In the genomic region with DNA sequence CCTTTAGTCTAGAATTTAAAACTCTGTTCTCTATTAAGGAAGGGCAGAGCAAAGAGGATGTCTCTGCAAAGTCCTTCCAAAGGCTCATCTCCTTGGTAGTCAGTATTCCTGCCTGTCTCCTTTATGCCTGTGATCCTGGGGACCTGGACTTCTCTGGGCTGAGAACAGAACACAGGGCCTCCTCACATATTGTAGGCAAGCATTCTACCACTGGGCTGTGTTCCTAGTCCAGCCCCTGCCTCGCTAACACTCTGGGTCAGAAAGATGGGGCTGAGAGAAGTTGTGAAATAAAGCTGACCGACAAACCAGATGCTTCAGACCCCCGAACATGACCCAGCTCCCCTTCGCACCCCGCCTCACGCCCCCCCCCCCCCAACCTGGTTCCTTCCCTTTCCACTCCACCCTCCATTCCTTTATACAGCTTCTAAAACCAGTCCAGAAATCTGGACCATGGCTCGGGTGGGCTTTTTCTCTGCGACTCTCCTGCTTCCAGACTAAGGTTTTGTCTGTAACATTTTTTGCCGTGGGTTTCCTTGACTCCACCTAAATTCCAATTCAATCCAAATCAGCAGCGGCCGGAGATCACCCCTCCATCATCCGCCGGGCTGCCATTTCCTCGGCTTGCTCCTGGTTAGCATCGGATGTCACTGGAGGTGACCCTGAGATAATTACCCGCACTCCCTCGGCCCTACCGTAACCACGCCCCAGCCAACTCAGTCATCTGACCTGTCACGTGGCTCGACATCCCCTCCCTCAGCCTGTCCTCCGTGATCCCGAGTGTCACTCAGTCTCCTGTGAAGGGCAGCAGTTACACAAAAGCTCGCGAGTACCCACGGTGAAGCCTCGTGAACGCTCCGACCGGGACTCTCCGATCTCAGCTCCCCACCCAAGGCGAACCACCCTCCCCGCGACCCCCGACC, we compare ENCODE assay signal across 8 mouse cellular contexts.
DNase-seq lines count a peak whose midpoint lies in the region; ATAC-seq and TF ChIP-seq lines count a peak whose summit lies in the region.

No protein-coding gene starts in this region.

- TF ChIP-seq CTCF in kidney, adult 2 months (conservative IDR thresholded peaks at IDR 0.05; ENCODE audit: insufficient read depth, insufficient read length, low read depth, low read length): no peak

- intact Hi-C loops in left cerebral cortex, postnatal 36 days (cut with DNase I): no loop called here

- WGBS in embryonic facial prominence, embryonic 13.5 days: 4% methylated on average over 35 of the region's 35 CpGs
- WGBS in kidney, adult 2 months: 8% methylated on average over 35 of the region's 35 CpGs
- 2% methylated on average over 35 of the region's 35 CpGs for WGBS in midbrain, embryonic 10.5 days

- H3K9me3 ChIP-seq in embryonic facial prominence, embryonic 13.5 days: no peaks in the 10 kb centered on the region
- H3K9me3 ChIP-seq in midbrain, embryonic 10.5 days (replicated peaks): no peaks in the 10 kb centered on the region

- H3K4me1 ChIP-seq in embryonic facial prominence, embryonic 13.5 days: peaks cover 9% of the 10 kb centered on the region; the same call in 1 of the 2 replicates
- no peaks in the 10 kb centered on the region for H3K4me1 ChIP-seq in kidney, adult 2 months (ENCODE audit: control insufficient read depth, insufficient read depth, low read length)
- peaks cover 35% of the 10 kb centered on the region for H3K4me1 ChIP-seq in midbrain, embryonic 10.5 days

- TF ChIP-seq POLR2A in kidney, adult 2 months (IDR thresholded peaks at IDR 0.05; ENCODE audit: low read depth, low read length): no peak

- no peaks in the 10 kb centered on the region for H3K36me3 ChIP-seq in embryonic facial prominence, embryonic 13.5 days
- no peaks in the 10 kb centered on the region for H3K36me3 ChIP-seq in kidney, adult 2 months (ENCODE audit: control insufficient read depth, insufficient read depth, low read length)
- H3K36me3 ChIP-seq in midbrain, embryonic 10.5 days: no peaks in the 10 kb centered on the region

- peak overlapping the region; percentile 70 for H3K9ac ChIP-seq in embryonic facial prominence, embryonic 13.5 days

- H3K4me3 ChIP-seq in embryonic facial prominence, embryonic 13.5 days: peak overlapping the region; percentile 44
- H3K4me3 ChIP-seq in kidney, adult 2 months (ENCODE audit: insufficient read depth, low read depth, low read length): peak overlapping the region; percentile 28; the same call in 1 of the 2 replicates
- peak overlapping the region; percentile 66 for H3K4me3 ChIP-seq in midbrain, embryonic 10.5 days

- peak; percentile 75 for ATAC-seq in embryonic facial prominence, embryonic 13.5 days (ENCODE audit: insufficient number of reproducible peaks, insufficient read depth, low FRiP score, low TSS enrichment, low read depth)

- H3K4me2 ChIP-seq in embryonic facial prominence, embryonic 13.5 days: peak overlapping the region; percentile 62

- peak overlapping the region; percentile 14; the same call in 1 of the 2 replicates for H3K27ac ChIP-seq in embryonic facial prominence, embryonic 13.5 days
- H3K27ac ChIP-seq in kidney, adult 2 months (ENCODE audit: insufficient read depth, low read depth, low read length): no peak overlapping the region
- H3K27ac ChIP-seq in midbrain, embryonic 10.5 days (replicated peaks): peak overlapping the region; percentile 88

- peaks cover 5% of the 10 kb centered on the region; the same call in 1 of the 2 replicates for H3K27me3 ChIP-seq in embryonic facial prominence, embryonic 13.5 days
- H3K27me3 ChIP-seq in kidney, adult 2 months (replicated peaks; ENCODE audit: control insufficient read depth, insufficient read depth, low read length): no peaks in the 10 kb centered on the region
- H3K27me3 ChIP-seq in midbrain, embryonic 10.5 days (ENCODE audit: low read depth, poor library complexity, severe bottlenecking): peaks cover 39% of the 10 kb centered on the region

- DNase-seq in adrenal gland, postnatal 4 days (ENCODE audit: low spot score in 2 of 2): peak; percentile 12 to 32
- peak; percentile 21 for DNase-seq in heart, adult 8-10 months (ENCODE audit: low spot score)
- DNase-seq in kidney, adult 2 months: peak; percentile 63
- DNase-seq in left cerebral cortex, postnatal 36 days (ENCODE audit: low spot score in 2 of 2): peak; percentile 68 to 69
- peak; percentile 84 for DNase-seq in midbrain, embryonic 10.5 days (ENCODE audit: low spot score)
- DNase-seq in skeletal muscle tissue, adult 2 months (ENCODE audit: low read depth, low spot score): peak; percentile 46
- DNase-seq in T-cell, adult 2 months (ENCODE audit: low spot score): no peak
